Mouse (Mus musculus) heart, adult 2 months (tissue): ENCODE measurements around the gene Pdcd6ip.

Source experiments
- CTCF ChIP-seq: fragments of 200-600 bp; IDR thresholded peaks from 2 replicates; pipeline ENCODE4 v1.8.1; 2022; ENCODE audit warnings: antibody characterized with exemption, mild to moderate bottlenecking, moderate library complexity
- EP300 ChIP-seq: fragments of 200-500 bp; IDR thresholded peaks from 2 replicates; pipeline ENCODE4 v1.6.1; 2011; ENCODE audit warnings: low read depth, low read length, control low read depth; ENCODE audit not compliant: insufficient read depth
- POLR2A ChIP-seq: fragments of 200-500 bp; IDR thresholded peaks from 2 replicates; pipeline ENCODE4 v1.6.1; 2011; ENCODE audit warnings: mild to moderate bottlenecking, low read depth, low read length, control low read depth; ENCODE audit not compliant: insufficient read depth

GRCm38 (mm10) chr9:113670105-113670856 lies 37.8 kb downstream of the Pdcd6ip start:
- TF ChIP-seq CTCF, result no peak
- TF ChIP-seq POLR2A, result no peak
- TF ChIP-seq EP300, result no peak
